Mouse (Mus musculus) lung, embryonic 14.5 days (tissue): ENCODE measurements around the gene Irgq. TPM values are rescaled to one million over a fixed set of nuclear protein-coding genes. Genes with fewer than 3 reads are reported as not detected.
A peak's percentile ranks its signal among the peaks of the same experiment; 100 is the strongest.

Experiments
- ATAC-seq: fragments of 200-750 bp; cut with Nextera tagmentation; 2 replicates; pipeline ENCODE4 v1.8.0; 2017; ENCODE audit warnings: mild to moderate bottlenecking, moderate TSS enrichment, moderate library complexity; ENCODE audit not compliant: insufficient read depth
- DNase-seq: peaks from one replicate; pipeline ENCODE4 v3.0.0-alpha.2; 2015
- H3K27ac ChIP-seq: fragments of 300-500 bp; sonication (generic); 2 replicates; pipeline ENCODE4 v1.5.1; 2014; ENCODE audit warnings: low read depth, mild to moderate bottlenecking, moderate library complexity
- H3K27me3 ChIP-seq: fragments of 300-500 bp; sonication (generic); 2 replicates; pipeline ENCODE4 v1.6.1; 2014; ENCODE audit warnings: low read length, control low read depth; ENCODE audit not compliant: insufficient read depth
- H3K36me3 ChIP-seq: fragments of 300-500 bp; sonication (generic); 2 replicates; pipeline ENCODE4 v1.6.1; 2014; ENCODE audit warnings: control low read depth; ENCODE audit not compliant: insufficient read depth
- H3K4me1 ChIP-seq: fragments of 300-500 bp; sonication (generic); 2 replicates; pipeline ENCODE4 v1.6.1; 2014; ENCODE audit warnings: antibody characterized with exemption, control low read depth; ENCODE audit not compliant: insufficient read depth
- H3K4me2 ChIP-seq: fragments of 300-500 bp; sonication (generic); 2 replicates; pipeline ENCODE4 v1.6.1; 2014; ENCODE audit warnings: mild to moderate bottlenecking
- H3K4me3 ChIP-seq: fragments of 300-500 bp; sonication (generic); 2 replicates; pipeline ENCODE4 v1.5.1; 2014; ENCODE audit warnings: low read depth, low read length
- H3K9ac ChIP-seq: fragments of 300-500 bp; sonication (generic); 2 replicates; pipeline ENCODE4 v1.6.1; 2014
- H3K9me3 ChIP-seq: fragments of 300-500 bp; sonication (generic); 2 replicates; pipeline ENCODE4 v1.6.1; 2016; ENCODE audit warnings: low read depth, low read length, control low read depth
- CTCF ChIP-seq: IDR thresholded peaks from 2 replicates; pipeline ENCODE4 v1.5.1; 2016; ENCODE audit warnings: antibody characterized with exemption, low read depth
- WGBS: fragments of 180-500 bp; shearing (Covaris S2); extraction: QIAGEN DNeasy Blood & Tissue Kit; methylation state at CpG from one replicate; pipeline ENCODE4 v1.1.7; 2014; 5-methylcytosine and 5-hydroxymethylcytosine counted together
- polyA plus RNA-seq: library from polyadenylated mRNA; unstranded; fragments of >200 nt; fragmentation: Nextera tagmentation; extraction: Ambion mirVana; gene quantifications from 2 replicates; pipeline ENCODE4 v1.2.1, GENCODE M21; 2014

Gene Irgq
- polyA plus RNA-seq, 1 experiment from 2014 or later = 9.3 TPM

GRCm38 (mm10) chr7:24572455-24572854, 42.0 kb downstream of the Irgq start:
- peak; percentile 46 for DNase-seq
- Histone ChIP-seq H3K4me2 (no peak overlapping the region), H3K36me3 (peaks cover 61% of the 10 kb centered on the region), H3K27ac (no peak overlapping the region), H3K27me3 (no peaks in the 10 kb centered on the region), H3K4me1 (no peaks in the 10 kb centered on the region), H3K9me3 (no peaks in the 10 kb centered on the region), H3K9ac (no peak overlapping the region), H3K4me3 (no peak overlapping the region)
- ATAC-seq = no peak
- 53% methylated on average over 5 of the region's 5 CpGs for WGBS
- peak; percentile 52 for TF ChIP-seq CTCF

GRCm38 (mm10) chr7:24574224-24574796, 43.8 kb downstream of the Irgq start:
- H3K4me2 ChIP-seq = no peak overlapping the region
- 52% methylated on average over 12 of the region's 12 CpGs for WGBS
- H3K27me3 ChIP-seq = no peaks in the 10 kb centered on the region
- H3K4me1 ChIP-seq = no peaks in the 10 kb centered on the region
- ATAC-seq (peak; percentile 32; the same call in 1 of the 2 replicates), DNase-seq (no peak)
- H3K36me3 ChIP-seq = peaks cover 43% of the 10 kb centered on the region
- H3K4me3 ChIP-seq = no peak overlapping the region
- H3K9me3 ChIP-seq = no peaks in the 10 kb centered on the region
- no peak overlapping the region for H3K27ac ChIP-seq
- no peak overlapping the region for H3K9ac ChIP-seq
- TF ChIP-seq CTCF = no peak

GRCm38 (mm10) chr7:24577811-24578210, 47.3 kb downstream of the Irgq start:
- H3K27ac ChIP-seq = no peak overlapping the region
- 88% methylated on average over 10 of the region's 10 CpGs for WGBS

GRCm38 (mm10) chr7:24584876-24585275, 54.4 kb downstream of the Irgq start:
- TF ChIP-seq CTCF = no peak
- WGBS = 85% methylated on average over 6 of the region's 6 CpGs
- Histone ChIP-seq H3K36me3 (no peaks in the 10 kb centered on the region), H3K4me2 (no peak overlapping the region), H3K9me3 (no peaks in the 10 kb centered on the region; the same call in 1 of the 2 replicates), H3K9ac (no peak overlapping the region), H3K4me1 (peaks cover 4% of the 10 kb centered on the region; the same call in 1 of the 2 replicates), H3K4me3 (no peak overlapping the region), H3K27me3 (peaks cover 24% of the 10 kb centered on the region), H3K27ac (no peak overlapping the region)
- DNase-seq = no peak
- ATAC-seq = no peak

More at GRCm38 (mm10) chr7:24577811-24578210, 47.3 kb downstream of the Irgq start:
- H3K4me1 ChIP-seq = no peaks in the 10 kb centered on the region
- no peak overlapping the region for H3K4me3 ChIP-seq
- H3K36me3 ChIP-seq = peaks cover 10% of the 10 kb centered on the region
- no peaks in the 10 kb centered on the region for H3K27me3 ChIP-seq
- DNase-seq = no peak
- ATAC-seq = no peak
- H3K4me2 ChIP-seq = no peak overlapping the region
- no peak for TF ChIP-seq CTCF
- no peak overlapping the region for H3K9ac ChIP-seq
- no peaks in the 10 kb centered on the region for H3K9me3 ChIP-seq

GRCm38 (mm10) chr7:24585995-24586394, 55.5 kb downstream of the Irgq start:
- WGBS = 36% methylated on average over 16 of the region's 16 CpGs
- ATAC-seq = no peak
- no peak for TF ChIP-seq CTCF

GRCm38 (mm10) chr7:24586828-24587227, 56.3 kb downstream of the Irgq start:
- Histone ChIP-seq H3K27ac (no peak overlapping the region), H3K4me1 (peaks cover 4% of the 10 kb centered on the region; the same call in 1 of the 2 replicates), H3K27me3 (peaks cover 24% of the 10 kb centered on the region), H3K9ac (peak overlapping the region; percentile 60), H3K4me2 (peak overlapping the region; percentile 82), H3K9me3 (no peaks in the 10 kb centered on the region; the same call in 1 of the 2 replicates), H3K36me3 (no peaks in the 10 kb centered on the region), H3K4me3 (peak overlapping the region; percentile 47)
- 9% methylated on average over 8 of the region's 8 CpGs for WGBS
- TF ChIP-seq CTCF = no peak
- DNase-seq (peak; percentile 71), ATAC-seq (peak; percentile 83)

More at GRCm38 (mm10) chr7:24585995-24586394, 55.5 kb downstream of the Irgq start:
- Histone ChIP-seq H3K36me3 (no peaks in the 10 kb centered on the region), H3K9me3 (no peaks in the 10 kb centered on the region; the same call in 1 of the 2 replicates), H3K4me2 (no peak overlapping the region), H3K27ac (no peak overlapping the region), H3K9ac (no peak overlapping the region), H3K4me3 (no peak overlapping the region), H3K27me3 (peaks cover 24% of the 10 kb centered on the region), H3K4me1 (peaks cover 4% of the 10 kb centered on the region; the same call in 1 of the 2 replicates)
- DNase-seq = no peak

- Histone ChIP-seq H3K36me3 (no peaks in the 10 kb centered on the region), H3K4me3 (peak within 1 kb of the TSS; percentile 47), H3K4me2 (peak within 1 kb of the TSS; percentile 82), H3K4me1 (peaks cover 4% of the 10 kb centered on the region; the same call in 1 of the 2 replicates), H3K27me3 (peaks cover 24% of the 10 kb centered on the region), H3K27ac (peak within 1 kb of the TSS; percentile 36; the same call in 1 of the 2 replicates), H3K9ac (peak within 1 kb of the TSS; percentile 60), H3K9me3 (no peaks in the 10 kb centered on the region; the same call in 1 of the 2 replicates)
- ATAC-seq (peak; percentile 50), DNase-seq (peak; percentile 85)
- WGBS = 7% methylated on average over 30 of the region's 30 CpGs
- TF ChIP-seq CTCF = no peak
Observed at GRCm38 (mm10) chr7:24587330-24588105, 57.0 kb downstream of the Irgq start, which contains the start of the genes Ethe1 and Zfp575. Gene Ethe1, plus strand, starts transcription at chr7:24587543. Gene Zfp575, minus strand, starts transcription at chr7:24587641.

Other genes with a start within 250 kb of the Irgq start
- gene Zfp61, start 229.5 kb upstream of the Irgq start, polyA plus RNA-seq = 32.1 and 32.4 TPM in 2 replicates
- 8.6 and 9.8 TPM in 2 replicates for gene Zfp94, start 214.0 kb upstream of the Irgq start, polyA plus RNA-seq
- not detected in 2 replicates for gene Tescl, start 196.8 kb upstream of the Irgq start, polyA plus RNA-seq
- not detected in 2 replicates for gene Lypd5, start 181.5 kb upstream of the Irgq start, polyA plus RNA-seq
- gene Kcnn4, start 160.4 kb upstream of the Irgq start, polyA plus RNA-seq = 1.6 and 1.7 TPM in 2 replicates
- 21.5 and 24.5 TPM in 2 replicates for gene Smg9, start 131.1 kb upstream of the Irgq start, polyA plus RNA-seq
- gene Irgc1, start 78.4 kb upstream of the Irgq start, polyA plus RNA-seq = 0.14 TPM in 1 of 2 replicates, not detected in the other
- 18.1 and 20.2 TPM in 2 replicates for gene Plaur, start 68.2 kb upstream of the Irgq start, polyA plus RNA-seq
- 0.34 and 0.72 TPM in 2 replicates for gene Cadm4, start 48.7 kb upstream of the Irgq start, polyA plus RNA-seq
- 36.2 and 37.7 TPM in 2 replicates for gene Zfp428, start 23.7 kb upstream of the Irgq start, polyA plus RNA-seq
- gene AC161166.1, start 18.2 kb upstream of the Irgq start, polyA plus RNA-seq = 0.32 and 0.47 TPM in 2 replicates
- not detected in 2 replicates for gene Pinlyp, start 15.4 kb downstream of the Irgq start, polyA plus RNA-seq
- gene Xrcc1, start 15.6 kb downstream of the Irgq start, polyA plus RNA-seq = 96.6 and 121 TPM in 2 replicates
- 26.5 and 26.7 TPM in 2 replicates for gene Ethe1, start 56.9 kb downstream of the Irgq start, polyA plus RNA-seq
- 2.6 and 2.9 TPM in 2 replicates for gene Zfp575, start 57.0 kb downstream of the Irgq start, polyA plus RNA-seq
- 0.14 and 0.33 TPM in 2 replicates for gene Phldb3, start 80.1 kb downstream of the Irgq start, polyA plus RNA-seq
- 0.14 TPM in 1 of 2 replicates, not detected in the other for gene Lypd3, start 105.9 kb downstream of the Irgq start, polyA plus RNA-seq
- not detected in 2 replicates for gene Tex101, start 146.0 kb downstream of the Irgq start, polyA plus RNA-seq
- gene BC049730, start 178.6 kb downstream of the Irgq start, polyA plus RNA-seq = not detected in 2 replicates
- gene Gm4763, start 196.2 kb downstream of the Irgq start, polyA plus RNA-seq = not detected in 2 replicates
- 0.13 TPM in 1 of 2 replicates, not detected in the other for gene Cd177, start 229.6 kb downstream of the Irgq start, polyA plus RNA-seq
- not detected in 2 replicates for gene Ceacam10, start 246.5 kb downstream of the Irgq start, polyA plus RNA-seq